Mouse (Mus musculus): ENCODE results near the gene Nectin2.

DNA sequence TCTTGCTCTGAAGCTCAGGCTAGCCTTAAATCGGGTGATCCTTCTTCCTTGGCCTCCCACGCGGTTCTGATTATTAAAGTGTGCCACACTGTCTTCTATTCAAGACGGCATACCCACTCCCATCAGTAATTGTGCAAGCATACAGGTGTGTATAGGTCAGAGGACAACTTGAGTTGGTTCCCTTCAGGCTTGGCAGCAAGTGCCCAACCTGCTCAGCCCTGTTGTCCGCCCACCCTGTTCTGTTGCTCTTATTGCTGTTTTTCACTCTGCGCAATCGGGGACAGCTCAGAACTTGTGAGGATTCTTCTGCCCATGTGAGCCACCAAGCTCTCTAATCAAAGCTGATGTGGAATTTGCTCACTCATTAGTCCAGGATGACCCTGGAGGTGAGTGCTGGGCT lies 45.0 kb downstream of the Nectin2 start:
- TF ChIP-seq POLR2A (IDR thresholded peaks at IDR 0.05; ENCODE audit: insufficient read length, low read depth) (no peak), TCF3 (IDR thresholded peaks at IDR 0.05; ENCODE audit: insufficient read length, low read depth) (no peak)
